Mouse (Mus musculus): Measurements from ENCODE around the gene Rfx7.
"Not testable (repeated sequence)": the region's sequence is repeated elsewhere in the genome, so short reads cannot be mapped to it uniquely, and the experiment has no call there.

The Rfx7 gene

DNA sequence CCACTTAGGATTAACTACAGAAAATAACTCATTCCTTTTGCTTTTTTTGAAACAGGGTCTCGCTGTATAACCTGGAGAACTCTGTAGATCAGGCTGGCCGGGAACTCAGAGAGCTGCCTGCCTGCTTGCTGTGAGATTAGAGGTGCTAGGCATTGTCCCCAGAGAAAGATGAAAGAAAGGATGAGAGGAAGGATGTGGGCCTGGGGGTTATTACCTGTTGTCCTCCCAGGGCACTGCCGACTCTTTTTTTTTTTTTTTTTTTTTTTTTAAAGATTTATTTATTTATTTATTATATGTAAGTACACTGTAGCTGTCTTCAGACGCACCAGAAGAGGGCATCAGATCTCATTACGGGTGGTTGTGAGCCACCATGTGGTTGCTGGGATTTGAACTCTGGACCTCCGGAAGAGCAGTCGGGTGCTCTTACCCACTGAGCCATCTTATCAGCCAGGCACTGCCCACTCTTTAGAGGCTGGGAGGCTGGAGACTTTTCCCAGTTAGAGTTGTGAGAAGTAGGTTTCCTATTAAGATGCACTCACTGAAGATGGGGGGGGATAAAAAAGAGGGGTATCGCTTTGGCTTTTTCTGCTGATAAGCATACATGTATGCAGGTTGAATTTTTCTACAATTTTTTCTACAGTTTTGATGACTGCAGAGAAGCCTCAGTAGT, 134.4 kb downstream of the Rfx7 start:
- DNase-seq, result not testable (repeated sequence)

DNA sequence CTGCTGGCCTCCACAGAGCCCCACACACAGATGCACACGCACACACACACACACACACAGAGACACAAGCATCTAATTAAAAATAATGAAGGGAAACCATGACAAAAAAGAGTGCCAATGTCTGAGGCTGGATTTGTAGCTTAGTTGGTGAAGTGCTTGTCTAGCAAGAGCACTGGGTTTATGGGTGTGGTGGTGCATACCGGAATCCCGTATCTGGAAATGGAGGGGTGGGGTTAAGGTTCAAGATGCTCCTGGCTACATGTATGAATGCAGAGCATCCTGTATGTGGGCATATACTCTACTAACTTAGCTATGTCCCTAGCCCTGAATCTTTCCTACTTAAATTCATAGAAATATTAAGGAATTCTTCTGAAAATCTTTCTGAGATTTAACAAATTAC, 135.1 kb downstream of the Rfx7 start:
- DNase-seq, result no peak

DNA sequence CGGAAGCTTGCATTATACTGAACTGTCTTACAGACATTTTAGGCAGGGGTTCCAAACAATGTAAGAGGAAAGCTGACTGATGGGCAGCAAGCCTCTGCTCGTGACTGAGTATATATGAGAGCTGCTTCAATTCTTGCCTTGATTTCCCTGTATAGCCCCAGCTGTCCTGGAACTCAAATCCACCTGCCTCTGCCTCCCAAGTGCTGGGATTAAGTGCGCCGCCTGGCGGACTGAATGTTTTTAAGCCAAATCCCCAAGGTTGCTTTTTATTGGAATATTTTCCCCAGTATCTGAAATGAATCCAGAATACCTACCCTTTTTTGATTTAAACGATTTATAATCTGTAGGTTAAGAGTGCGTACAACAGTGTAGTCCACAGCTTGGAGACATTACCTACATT, 137.3 kb downstream of the Rfx7 start:
- DNase-seq, result peak in 1 of 2 experiments; percentile 36

DNA sequence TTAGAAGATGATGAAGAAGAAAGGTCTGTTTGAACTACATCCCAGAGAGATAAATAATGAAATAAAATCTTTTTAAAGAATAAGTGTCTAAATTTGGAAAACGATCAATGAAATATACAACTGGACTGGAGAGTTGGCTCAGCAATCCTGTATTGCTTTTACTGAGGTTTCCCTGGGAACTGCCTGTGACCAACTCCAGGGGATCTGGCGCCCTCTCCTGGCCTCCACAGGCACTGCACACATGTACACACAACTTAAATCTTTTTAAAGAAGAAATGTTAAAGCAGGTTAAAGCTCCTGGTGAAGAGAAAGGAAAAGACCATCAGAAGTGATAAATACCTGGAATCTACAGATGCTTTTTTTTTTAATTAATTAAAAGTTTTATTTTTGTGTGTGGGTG, 140.3 kb downstream of the Rfx7 start:
- peak; percentile 89 to 94 for DNase-seq

Data from cerebellum, postnatal 14 days (tissue).